Mouse (Mus musculus) forebrain, postnatal 0 days (tissue): ENCODE results near the gene Prickle4. TPM values are rescaled to one million over a fixed set of nuclear protein-coding genes. Genes with fewer than 3 reads are reported as not detected.

Experiments
- ATAC-seq: fragments of 200-750 bp; cut with Nextera tagmentation; 2 replicates; pipeline ENCODE4 v1.8.0; 2017; ENCODE audit warnings: mild to moderate bottlenecking, moderate library complexity
- DNase-seq: peaks from one replicate; pipeline ENCODE4 v3.0.0-alpha.2; 2015
- H3K27ac ChIP-seq: fragments of 300-500 bp; sonication (generic); 2 replicates; pipeline ENCODE4 v1.5.1; 2014; ENCODE audit warnings: low read depth, mild to moderate bottlenecking, antibody characterized with exemption, low read length, moderate library complexity, mixed read lengths
- H3K27me3 ChIP-seq: fragments of 300-500 bp; sonication (generic); 2 replicates; pipeline ENCODE4 v1.6.1; 2014; ENCODE audit warnings: mild to moderate bottlenecking, low read length, mixed read lengths; ENCODE audit not compliant: insufficient read depth
- H3K36me3 ChIP-seq: fragments of 300-500 bp; sonication (generic); 2 replicates; pipeline ENCODE4 v1.6.1; 2014; ENCODE audit warnings: mild to moderate bottlenecking, moderate library complexity; ENCODE audit not compliant: insufficient read depth
- H3K4me1 ChIP-seq: fragments of 300-500 bp; sonication (generic); 2 replicates; pipeline ENCODE4 v1.6.1; 2014; ENCODE audit warnings: antibody characterized with exemption; ENCODE audit not compliant: insufficient read depth
- H3K4me2 ChIP-seq: fragments of 300-500 bp; sonication (generic); 2 replicates; pipeline ENCODE4 v1.6.1; 2014; ENCODE audit warnings: low read depth, mild to moderate bottlenecking, moderate library complexity
- H3K4me3 ChIP-seq: fragments of 300-500 bp; sonication (generic); 2 replicates; pipeline ENCODE4 v1.5.1; 2014; ENCODE audit warnings: low read depth, low read length, mixed read lengths
- H3K9ac ChIP-seq: fragments of 300-500 bp; sonication (generic); 2 replicates; pipeline ENCODE4 v1.6.1; 2014; ENCODE audit warnings: mild to moderate bottlenecking
- H3K9me3 ChIP-seq: fragments of 300-500 bp; sonication (generic); 2 replicates; pipeline ENCODE4 v1.6.1; 2016; ENCODE audit warnings: low read length
- CTCF ChIP-seq: sonication (generic); IDR thresholded peaks from 2 replicates; pipeline ENCODE4 v1.5.1; 2016; ENCODE audit warnings: antibody characterized with exemption, control low read depth, low read depth
- WGBS: fragments of 180-500 bp; shearing (Covaris S2); extraction: QIAGEN DNeasy Blood & Tissue Kit; methylation state at CpG from one replicate; pipeline ENCODE4 v1.1.7; 2014; 5-methylcytosine and 5-hydroxymethylcytosine counted together
- polyA plus RNA-seq: library from polyadenylated mRNA; unstranded; fragments of >200 nt; fragmentation: Nextera tagmentation; extraction: Ambion mirVana; gene quantifications from 2 replicates; pipeline ENCODE4 v1.2.1, GENCODE M21; 2015
- total RNA-seq: library from RNA; depleted of rRNA; stranded (reverse); fragments of >200 nt; gene quantifications from 2 replicates; pipeline ENCODE4 v1.2.3, GENCODE M21; 2014

Gene Prickle4
- total and polyA plus RNA-seq, 2 experiments from 2014 or later, result 0.45 to 1.8 TPM

GRCm38 (mm10) chr17:47721183-47721582 lies 26.6 kb upstream of the Prickle4 start:
- no peaks in the 10 kb centered on the region for H3K27me3 ChIP-seq
- no peaks in the 10 kb centered on the region for H3K4me1 ChIP-seq
- no peak for ATAC-seq
- H3K4me2 ChIP-seq, result no peak overlapping the region
- no peaks in the 10 kb centered on the region for H3K9me3 ChIP-seq
- no peak for TF ChIP-seq CTCF
- H3K4me3 ChIP-seq, result no peak overlapping the region
- WGBS, result 75% methylated on average over 4 of the region's 4 CpGs
- H3K9ac ChIP-seq, result no peak overlapping the region
- DNase-seq, result no peak
- no peaks in the 10 kb centered on the region for H3K36me3 ChIP-seq
- H3K27ac ChIP-seq, result no peak overlapping the region

- Histone ChIP-seq H3K9me3 (no peaks in the 10 kb centered on the region), H3K36me3 (no peaks in the 10 kb centered on the region), H3K27me3 (no peaks in the 10 kb centered on the region), H3K4me2 (no peak overlapping the region), H3K27ac (no peak overlapping the region), H3K4me1 (no peaks in the 10 kb centered on the region), H3K9ac (no peak overlapping the region), H3K4me3 (no peak overlapping the region)
- WGBS, result 66% methylated on average over 3 of the region's 3 CpGs
- ATAC-seq, result no peak
- no peak for DNase-seq
- no peak for TF ChIP-seq CTCF
These were observed 20.5 kb upstream of the Prickle4 start for GRCm38 (mm10) chr17:47715037-47715436.

GRCm38 (mm10) chr17:47712889-47713571 lies 18.5 kb upstream of the Prickle4 start:
- Histone ChIP-seq H3K9ac (no peak overlapping the region; the same call in 1 of the 2 replicates), H3K4me1 (no peaks in the 10 kb centered on the region), H3K4me2 (0 out of 2 replicates have a peak overlapping the region, but pooled peaks have one; percentile 5), H3K27ac (no peak overlapping the region), H3K4me3 (no peak overlapping the region), H3K9me3 (no peaks in the 10 kb centered on the region), H3K36me3 (no peaks in the 10 kb centered on the region), H3K27me3 (no peaks in the 10 kb centered on the region)
- TF ChIP-seq CTCF, result no peak
- ATAC-seq (no peak), DNase-seq (no peak)
- 48% methylated on average over 22 of the region's 22 CpGs for WGBS

GRCm38 (mm10) chr17:47711883-47712282 lies 17.3 kb upstream of the Prickle4 start:
- ATAC-seq (no peak), DNase-seq (no peak)
- H3K4me3 ChIP-seq, result no peak overlapping the region
- no peak overlapping the region for H3K9ac ChIP-seq
- TF ChIP-seq CTCF, result no peak
- H3K4me2 ChIP-seq, result no peak overlapping the region
- no peaks in the 10 kb centered on the region for H3K27me3 ChIP-seq
- H3K4me1 ChIP-seq, result no peaks in the 10 kb centered on the region
- H3K36me3 ChIP-seq, result no peaks in the 10 kb centered on the region
- H3K9me3 ChIP-seq, result no peaks in the 10 kb centered on the region
- WGBS, result 74% methylated on average over 6 of the region's 6 CpGs
- no peak overlapping the region for H3K27ac ChIP-seq

- no peak for DNase-seq
- H3K27ac ChIP-seq, result no peak overlapping the region
- H3K9me3 ChIP-seq, result no peaks in the 10 kb centered on the region
- no peak for TF ChIP-seq CTCF
- H3K36me3 ChIP-seq, result no peaks in the 10 kb centered on the region
- H3K27me3 ChIP-seq, result no peaks in the 10 kb centered on the region
- H3K4me3 ChIP-seq, result no peak overlapping the region
- H3K9ac ChIP-seq, result no peak overlapping the region
- H3K4me1 ChIP-seq, result no peaks in the 10 kb centered on the region
- 84% methylated on average over 3 of the region's 3 CpGs for WGBS
- no peak for ATAC-seq
- no peak overlapping the region for H3K4me2 ChIP-seq
These were observed 15.5 kb upstream of the Prickle4 start for GRCm38 (mm10) chr17:47710036-47710435.

- H3K4me1 ChIP-seq, result no peaks in the 10 kb centered on the region
- no peaks in the 10 kb centered on the region for H3K9me3 ChIP-seq
- no peaks in the 10 kb centered on the region for H3K36me3 ChIP-seq
- no peaks in the 10 kb centered on the region for H3K27me3 ChIP-seq
- DNase-seq, result no peak
- ATAC-seq, result no peak
- H3K4me2 ChIP-seq, result no peak overlapping the region
- no peak overlapping the region for H3K27ac ChIP-seq
- no peak overlapping the region for H3K4me3 ChIP-seq
- WGBS, result 72% methylated on average over 4 of the region's 4 CpGs
- TF ChIP-seq CTCF, result no peak
- H3K9ac ChIP-seq, result no peak overlapping the region
These were observed 14.4 kb upstream of the Prickle4 start for GRCm38 (mm10) chr17:47708972-47709371.

- TF ChIP-seq CTCF, result no peak
These were observed 13.4 kb upstream of the Prickle4 start for GRCm38 (mm10) chr17:47707961-47708360.

More at GRCm38 (mm10) chr17:47707961-47708360, 13.4 kb upstream of the Prickle4 start:
- Histone ChIP-seq H3K27ac (no peak overlapping the region), H3K9me3 (no peaks in the 10 kb centered on the region), H3K27me3 (no peaks in the 10 kb centered on the region), H3K9ac (no peak overlapping the region), H3K4me1 (no peaks in the 10 kb centered on the region), H3K4me3 (no peak overlapping the region), H3K4me2 (no peak overlapping the region), H3K36me3 (peaks cover 10% of the 10 kb centered on the region)
- no peak for ATAC-seq
- no peak for DNase-seq
- 72% methylated on average over 3 of the region's 3 CpGs for WGBS
